Mouse (Mus musculus): ENCODE data around the gene Nrg3. TPM values are rescaled to one million over a fixed set of nuclear protein-coding genes. Genes with fewer than 3 reads are reported as not detected.

The Nrg3 gene
- polyA plus RNA-seq, 1 experiment from 2014 or later, result 0.06 TPM

DNA sequence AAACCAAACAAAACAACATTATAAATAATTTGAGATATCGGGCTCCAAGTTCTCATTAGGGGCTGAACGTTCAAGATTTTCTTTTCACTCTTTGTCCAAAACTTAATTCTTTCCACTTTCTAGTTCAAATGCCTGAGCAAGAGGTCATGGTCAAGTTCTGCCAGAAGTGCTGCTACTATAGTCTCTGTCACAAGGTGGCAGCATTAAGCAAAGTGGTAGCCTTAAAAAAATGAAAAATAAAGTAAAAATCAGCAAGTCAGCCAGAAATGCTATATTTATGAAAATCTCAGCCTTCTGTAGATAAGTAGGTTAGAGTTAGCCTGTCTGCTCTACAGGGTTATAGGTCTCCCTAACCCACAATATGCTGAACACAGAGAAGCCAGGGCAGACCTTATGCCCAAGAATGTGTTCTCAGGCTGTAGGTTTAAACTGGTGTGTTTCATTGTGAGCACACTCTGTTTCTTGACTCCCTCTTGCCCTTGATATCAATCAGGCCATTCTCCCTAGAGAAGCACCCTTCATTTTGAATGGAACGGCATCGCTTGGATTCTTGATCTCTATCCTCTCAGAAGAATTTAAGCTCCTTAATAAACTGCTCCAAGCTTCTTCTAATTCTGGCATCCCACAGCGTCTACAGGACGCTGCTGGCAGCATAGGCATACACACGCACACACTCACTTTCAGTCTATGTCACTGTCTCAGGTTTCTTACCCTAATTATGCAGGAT, 480.9 kb downstream of the Nrg3 start:
- Histone ChIP-seq H3K4me2 (no peak overlapping the region), H3K36me3 (ENCODE audit: control insufficient read depth, insufficient read depth, low read length) (no peaks in the 10 kb centered on the region), H3K4me3 (ENCODE audit: low read depth, low read length) (no peak overlapping the region), H3K4me1 (ENCODE audit: control insufficient read depth, insufficient read depth, low read length) (no peaks in the 10 kb centered on the region), H3K27me3 (ENCODE audit: control insufficient read depth, insufficient read depth, low read length) (no peaks in the 10 kb centered on the region), H3K9me3 (replicated peaks; ENCODE audit: control insufficient read depth, low read length) (no peaks in the 10 kb centered on the region), H3K27ac (ENCODE audit: low read depth, low read length) (no peak overlapping the region), H3K9ac (ENCODE audit: low read depth, low read length) (no peak overlapping the region)
- ATAC-seq (replicated peaks; ENCODE audit: insufficient number of reproducible peaks, low FRiP score, low TSS enrichment), result no peak
- WGBS (ENCODE audit: insufficient replicate concordance), result 77% methylated on average over 7 of the region's 7 CpGs

GRCm38 (mm10) chr14:38959367-38959766, 513.5 kb downstream of the Nrg3 start:
- Histone ChIP-seq H3K4me1 (ENCODE audit: control insufficient read depth, insufficient read depth, low read length) (no peaks in the 10 kb centered on the region), H3K36me3 (ENCODE audit: control insufficient read depth, insufficient read depth, low read length) (no peaks in the 10 kb centered on the region), H3K27ac (ENCODE audit: low read depth, low read length) (no peak overlapping the region), H3K27me3 (ENCODE audit: control insufficient read depth, insufficient read depth, low read length) (no peaks in the 10 kb centered on the region), H3K4me3 (ENCODE audit: low read depth, low read length) (no peak overlapping the region), H3K9ac (ENCODE audit: low read depth, low read length) (no peak overlapping the region), H3K4me2 (no peak overlapping the region), H3K9me3 (replicated peaks; ENCODE audit: control insufficient read depth, low read length) (no peaks in the 10 kb centered on the region)
- 80% methylated on average over 7 of the region's 7 CpGs for WGBS (ENCODE audit: insufficient replicate concordance)
- ATAC-seq (replicated peaks; ENCODE audit: insufficient number of reproducible peaks, low FRiP score, low TSS enrichment), result no peak

- 52% methylated on average over 1 of the region's 1 CpGs for WGBS (ENCODE audit: insufficient replicate concordance)
These were observed 535.4 kb downstream of the Nrg3 start for GRCm38 (mm10) chr14:38937481-38937880.

DNA sequence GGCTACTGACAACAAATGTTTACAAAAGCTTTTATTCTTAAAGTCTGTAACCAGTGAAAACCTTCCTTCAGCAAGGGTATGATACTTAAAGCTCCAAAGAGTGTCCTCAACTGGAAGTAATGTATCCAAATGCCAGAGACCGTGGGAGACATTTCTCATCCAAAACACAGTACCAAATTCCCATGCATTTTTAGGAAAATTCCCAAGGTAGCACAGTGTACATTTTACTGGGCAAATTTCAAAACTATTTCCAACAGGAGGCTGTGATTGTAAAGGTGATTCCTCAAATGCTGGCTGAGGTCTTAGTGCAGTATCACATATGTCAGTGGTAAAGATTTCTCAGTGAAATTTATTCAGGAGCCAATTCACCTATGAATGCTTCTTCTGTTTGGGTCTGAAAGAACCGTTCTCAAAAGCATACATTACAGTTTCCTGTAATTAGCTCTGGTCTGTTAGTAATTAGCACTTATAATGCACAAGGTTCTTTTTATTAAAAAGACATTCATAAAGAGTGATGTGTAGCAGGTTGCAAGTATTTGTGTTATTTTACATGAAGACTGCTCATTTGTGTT, 536.3 kb downstream of the Nrg3 start:
- Histone ChIP-seq H3K9me3 (replicated peaks; ENCODE audit: control insufficient read depth, low read length) (no peaks in the 10 kb centered on the region), H3K4me2 (no peak overlapping the region), H3K36me3 (ENCODE audit: control insufficient read depth, insufficient read depth, low read length) (no peaks in the 10 kb centered on the region), H3K27me3 (ENCODE audit: control insufficient read depth, insufficient read depth, low read length) (no peaks in the 10 kb centered on the region), H3K27ac (ENCODE audit: low read depth, low read length) (no peak overlapping the region), H3K9ac (ENCODE audit: low read depth, low read length) (no peak overlapping the region), H3K4me1 (ENCODE audit: control insufficient read depth, insufficient read depth, low read length) (no peaks in the 10 kb centered on the region), H3K4me3 (ENCODE audit: low read depth, low read length) (no peak overlapping the region)
- 69% methylated on average over 2 of the region's 2 CpGs for WGBS (ENCODE audit: insufficient replicate concordance)
- no peak for ATAC-seq (replicated peaks; ENCODE audit: insufficient number of reproducible peaks, low FRiP score, low TSS enrichment)

More at GRCm38 (mm10) chr14:38937481-38937880, 535.4 kb downstream of the Nrg3 start:
- no peak overlapping the region for H3K4me2 ChIP-seq
- no peaks in the 10 kb centered on the region for H3K36me3 ChIP-seq (ENCODE audit: control insufficient read depth, insufficient read depth, low read length)
- H3K27me3 ChIP-seq (ENCODE audit: control insufficient read depth, insufficient read depth, low read length), result no peaks in the 10 kb centered on the region
- no peak overlapping the region for H3K9ac ChIP-seq (ENCODE audit: low read depth, low read length)
- no peak overlapping the region for H3K27ac ChIP-seq (ENCODE audit: low read depth, low read length)
- no peaks in the 10 kb centered on the region for H3K9me3 ChIP-seq (replicated peaks; ENCODE audit: control insufficient read depth, low read length)
- no peak for ATAC-seq (replicated peaks; ENCODE audit: insufficient number of reproducible peaks, low FRiP score, low TSS enrichment)
- H3K4me3 ChIP-seq (ENCODE audit: low read depth, low read length), result no peak overlapping the region
- no peaks in the 10 kb centered on the region for H3K4me1 ChIP-seq (ENCODE audit: control insufficient read depth, insufficient read depth, low read length)

GRCm38 (mm10) chr14:38923652-38924051, 549.2 kb downstream of the Nrg3 start:
- Histone ChIP-seq H3K27ac (ENCODE audit: low read depth, low read length) (no peak overlapping the region), H3K27me3 (ENCODE audit: control insufficient read depth, insufficient read depth, low read length) (no peaks in the 10 kb centered on the region), H3K4me1 (ENCODE audit: control insufficient read depth, insufficient read depth, low read length) (no peaks in the 10 kb centered on the region), H3K4me3 (ENCODE audit: low read depth, low read length) (no peak overlapping the region), H3K4me2 (no peak overlapping the region), H3K9me3 (replicated peaks; ENCODE audit: control insufficient read depth, low read length) (no peaks in the 10 kb centered on the region), H3K36me3 (ENCODE audit: control insufficient read depth, insufficient read depth, low read length) (no peaks in the 10 kb centered on the region), H3K9ac (ENCODE audit: low read depth, low read length) (no peak overlapping the region)
- WGBS (ENCODE audit: insufficient replicate concordance), result 83% methylated on average over 1 of the region's 1 CpGs
- ATAC-seq (replicated peaks; ENCODE audit: insufficient number of reproducible peaks, low FRiP score, low TSS enrichment), result no peak

DNA sequence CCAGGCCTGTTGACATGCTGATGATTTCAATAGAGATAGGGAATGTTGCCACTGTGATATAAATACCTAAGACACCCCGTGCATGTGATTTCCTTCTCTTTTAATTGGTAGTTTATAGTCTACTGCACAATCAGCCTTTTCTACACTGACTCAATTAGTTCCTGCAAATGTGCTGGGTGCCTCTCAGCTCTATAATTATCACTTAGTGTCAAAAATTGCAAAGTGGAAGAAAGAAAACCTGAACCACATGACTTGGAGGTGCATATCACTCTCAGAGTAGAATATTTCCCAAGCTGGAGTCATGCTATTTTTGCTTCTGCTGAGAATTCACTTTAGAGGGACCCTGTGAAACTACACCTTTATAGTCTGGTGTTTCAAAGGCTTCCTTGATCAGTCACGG, 552.1 kb downstream of the Nrg3 start:
- Histone ChIP-seq H3K27ac (ENCODE audit: low read depth, low read length) (no peak overlapping the region), H3K9me3 (replicated peaks; ENCODE audit: control insufficient read depth, low read length) (no peaks in the 10 kb centered on the region), H3K27me3 (ENCODE audit: control insufficient read depth, insufficient read depth, low read length) (no peaks in the 10 kb centered on the region), H3K36me3 (ENCODE audit: control insufficient read depth, insufficient read depth, low read length) (no peaks in the 10 kb centered on the region), H3K9ac (ENCODE audit: low read depth, low read length) (no peak overlapping the region), H3K4me2 (no peak overlapping the region), H3K4me3 (ENCODE audit: low read depth, low read length) (no peak overlapping the region), H3K4me1 (ENCODE audit: control insufficient read depth, insufficient read depth, low read length) (no peaks in the 10 kb centered on the region)
- no peak for ATAC-seq (replicated peaks; ENCODE audit: insufficient number of reproducible peaks, low FRiP score, low TSS enrichment)
- WGBS (ENCODE audit: insufficient replicate concordance), result 74% methylated on average over 2 of the region's 2 CpGs

DNA sequence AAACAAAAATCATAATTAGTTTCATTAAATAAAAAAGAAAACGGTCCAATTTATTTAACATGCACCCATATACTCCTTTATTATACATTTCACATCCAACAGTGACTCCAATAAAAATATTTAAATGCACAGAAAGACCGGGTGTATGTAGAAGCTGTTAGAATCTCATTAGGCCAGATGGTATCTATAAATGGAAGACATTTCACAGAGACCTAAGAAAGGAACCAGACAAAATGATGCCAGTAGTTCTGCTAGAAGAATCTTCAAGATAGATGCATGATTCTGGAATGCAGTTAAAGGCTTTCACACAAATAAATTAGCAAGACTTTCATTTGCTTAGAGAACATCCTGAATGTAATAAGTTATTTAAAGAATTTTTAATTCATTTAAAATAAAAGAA, 602.3 kb downstream of the Nrg3 start:
- Histone ChIP-seq H3K9ac (ENCODE audit: low read depth, low read length) (no peak overlapping the region), H3K27me3 (ENCODE audit: control insufficient read depth, insufficient read depth, low read length) (no peaks in the 10 kb centered on the region), H3K4me3 (ENCODE audit: low read depth, low read length) (no peak overlapping the region), H3K9me3 (replicated peaks; ENCODE audit: control insufficient read depth, low read length) (no peaks in the 10 kb centered on the region), H3K27ac (ENCODE audit: low read depth, low read length) (no peak overlapping the region), H3K4me2 (no peak overlapping the region), H3K4me1 (ENCODE audit: control insufficient read depth, insufficient read depth, low read length) (no peaks in the 10 kb centered on the region), H3K36me3 (ENCODE audit: control insufficient read depth, insufficient read depth, low read length) (no peaks in the 10 kb centered on the region)
- 56% methylated on average over 2 of the region's 2 CpGs for WGBS (ENCODE audit: insufficient replicate concordance)
- ATAC-seq (replicated peaks; ENCODE audit: insufficient number of reproducible peaks, low FRiP score, low TSS enrichment), result no peak

- ATAC-seq (replicated peaks; ENCODE audit: insufficient number of reproducible peaks, low FRiP score, low TSS enrichment), result no peak
- Histone ChIP-seq H3K27ac (ENCODE audit: low read depth, low read length) (no peak overlapping the region), H3K36me3 (ENCODE audit: control insufficient read depth, insufficient read depth, low read length) (no peaks in the 10 kb centered on the region), H3K4me2 (no peak overlapping the region), H3K9me3 (replicated peaks; ENCODE audit: control insufficient read depth, low read length) (no peaks in the 10 kb centered on the region), H3K27me3 (ENCODE audit: control insufficient read depth, insufficient read depth, low read length) (no peaks in the 10 kb centered on the region), H3K4me3 (ENCODE audit: low read depth, low read length) (no peak overlapping the region), H3K9ac (ENCODE audit: low read depth, low read length) (no peak overlapping the region), H3K4me1 (ENCODE audit: control insufficient read depth, insufficient read depth, low read length) (no peaks in the 10 kb centered on the region)
- 77% methylated on average over 1 of the region's 1 CpGs for WGBS (ENCODE audit: insufficient replicate concordance)
These were observed 625.3 kb downstream of the Nrg3 start for GRCm38 (mm10) chr14:38847566-38847965.

- no peaks in the 10 kb centered on the region for H3K4me1 ChIP-seq (ENCODE audit: control insufficient read depth, insufficient read depth, low read length)
- no peak overlapping the region for H3K9ac ChIP-seq (ENCODE audit: low read depth, low read length)
- H3K27ac ChIP-seq (ENCODE audit: low read depth, low read length), result no peak overlapping the region
- no peaks in the 10 kb centered on the region for H3K36me3 ChIP-seq (ENCODE audit: control insufficient read depth, insufficient read depth, low read length)
- no peak for ATAC-seq (replicated peaks; ENCODE audit: insufficient number of reproducible peaks, low FRiP score, low TSS enrichment)
- no peaks in the 10 kb centered on the region for H3K9me3 ChIP-seq (replicated peaks; ENCODE audit: control insufficient read depth, low read length)
- 78% methylated on average over 1 of the region's 1 CpGs for WGBS (ENCODE audit: insufficient replicate concordance)
- no peak overlapping the region for H3K4me3 ChIP-seq (ENCODE audit: low read depth, low read length)
- no peak overlapping the region for H3K4me2 ChIP-seq
- no peaks in the 10 kb centered on the region for H3K27me3 ChIP-seq (ENCODE audit: control insufficient read depth, insufficient read depth, low read length)
These were observed 625.8 kb downstream of the Nrg3 start for GRCm38 (mm10) chr14:38847091-38847490.

All from heart, embryonic 11.5 days (tissue).